In the genomic region with DNA sequence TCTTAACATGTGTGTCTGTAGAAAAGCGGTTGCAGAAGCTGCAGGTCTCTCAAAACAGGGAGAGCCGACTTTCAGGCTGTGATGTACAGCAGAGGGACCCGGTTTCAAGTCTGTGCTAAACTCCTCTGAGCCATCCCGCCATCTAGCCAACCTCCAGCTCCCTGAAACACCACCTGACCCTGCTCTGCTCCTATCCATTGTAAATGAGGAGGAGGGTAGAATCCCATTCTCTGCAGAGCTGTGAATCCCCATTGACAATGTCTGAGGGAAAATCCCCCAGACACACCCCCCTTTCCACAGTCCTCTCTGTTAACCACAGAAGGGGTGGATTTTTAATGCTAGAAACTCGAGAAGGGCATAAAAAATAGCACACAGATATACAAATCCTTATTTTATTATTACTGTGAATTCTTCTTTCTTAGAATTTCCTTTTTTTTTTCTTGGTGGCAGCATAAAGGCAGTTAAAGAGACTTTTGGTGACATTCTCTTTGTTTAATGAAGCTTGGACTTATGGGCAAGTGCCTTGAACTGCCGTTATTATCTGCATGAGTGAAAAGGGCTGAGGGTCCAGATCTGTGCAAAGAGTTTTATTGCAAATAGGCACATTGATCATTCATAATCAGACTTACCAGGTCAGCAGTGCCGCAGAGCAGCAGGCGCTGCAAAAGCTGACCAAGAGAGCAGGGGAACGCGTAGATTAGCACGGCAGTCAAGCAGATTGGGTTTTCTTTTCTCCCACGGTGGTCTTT, we compare ENCODE assay signal across 13 mouse cellular contexts.
DNase-seq lines count a peak whose midpoint lies in the region; ATAC-seq and TF ChIP-seq lines count a peak whose summit lies in the region.
"Had no signal": no experiment of that assay in that cellular context is flagged by ENCODE, and none has a peak within 500 bp of the region (broad histone marks: within the 10 kb centered on the region; RNA-seq: fewer than 3 reads in every experiment).

No protein-coding gene starts in this region.

- H3K27ac ChIP-seq in hindbrain, embryonic 12.5 days, result peak overlapping the region; percentile 31; the same call in 1 of the 2 replicates
- H3K27ac ChIP-seq in midbrain, postnatal 0 days (ENCODE audit: low read depth, low read length), result peak overlapping the region; percentile 57; the same call in 1 of the 2 replicates
- H3K27ac ChIP-seq: heart, embryonic 13.5 days had no signal

- peak; percentile 64 for ATAC-seq in hindbrain, embryonic 12.5 days (ENCODE audit: low FRiP score)
- ATAC-seq in midbrain, postnatal 0 days (ENCODE audit: low FRiP score), result peak; percentile 78
- ATAC-seq: lung, postnatal 0 days had no signal

- no peaks in the 10 kb centered on the region for H3K27me3 ChIP-seq in hindbrain, embryonic 12.5 days
- H3K27me3 ChIP-seq in midbrain, postnatal 0 days (ENCODE audit: insufficient read depth, low read length), result no peaks in the 10 kb centered on the region
- H3K27me3 ChIP-seq: heart, embryonic 13.5 days had no signal

- TF ChIP-seq CTCF in midbrain, postnatal 0 days (IDR thresholded peaks at IDR 0.05), result no peak

- no peaks in the 10 kb centered on the region for H3K4me1 ChIP-seq in hindbrain, embryonic 12.5 days
- H3K4me1 ChIP-seq in midbrain, postnatal 0 days (ENCODE audit: insufficient read depth, low read length), result no peaks in the 10 kb centered on the region
- H3K4me1 ChIP-seq: heart, embryonic 13.5 days had no signal

- DNase-seq in ZHBTc4 (ENCODE audit: low read depth, low spot score), result peak; percentile 41
- DNase-seq in embryo, embryonic 9.5 days (ENCODE audit: extremely low spot score), result peak; percentile 32
- peak; percentile 10 for DNase-seq in midbrain, postnatal 0 days (ENCODE audit: low spot score)
- DNase-seq in urinary bladder, adult 2 months (ENCODE audit: low spot score), result no peak
- no peak for DNase-seq in kidney, postnatal 4 days
- DNase-seq in left cerebral cortex, postnatal 4 days, result no peak
- DNase-seq: kidney, adult 8-10 months; spleen, adult 18-20 months had no signal

- H3K9ac ChIP-seq in hindbrain, embryonic 12.5 days, result 0 out of 2 replicates have a peak overlapping the region, but pooled peaks have one; percentile 23
- peak overlapping the region; percentile 52 for H3K9ac ChIP-seq in midbrain, postnatal 0 days (replicated peaks; ENCODE audit: low read length, poor library complexity, severe bottlenecking)
- H3K9ac ChIP-seq: heart, embryonic 13.5 days had no signal

- no peaks in the 10 kb centered on the region for H3K36me3 ChIP-seq in hindbrain, embryonic 12.5 days
- H3K36me3 ChIP-seq in midbrain, postnatal 0 days (ENCODE audit: insufficient read depth, low read length), result no peaks in the 10 kb centered on the region
- H3K36me3 ChIP-seq: G1E; heart, embryonic 13.5 days had no signal

- peak overlapping the region; percentile 46 for H3K4me2 ChIP-seq in hindbrain, embryonic 12.5 days (replicated peaks)
- H3K4me2 ChIP-seq in midbrain, postnatal 0 days (ENCODE audit: low read depth, low read length, poor library complexity, severe bottlenecking), result peak overlapping the region; percentile 60
- H3K4me2 ChIP-seq: heart, embryonic 13.5 days had no signal

- intact Hi-C loops in left cerebral cortex, postnatal 4 days (cut with DNase I), result no loop called here

- peak overlapping the region; percentile 26 for H3K4me3 ChIP-seq in hindbrain, embryonic 12.5 days
- peak overlapping the region; percentile 36 for H3K4me3 ChIP-seq in midbrain, postnatal 0 days (ENCODE audit: low read depth, low read length)
- H3K4me3 ChIP-seq: heart, embryonic 13.5 days; myocyte had no signal

- no peaks in the 10 kb centered on the region for H3K9me3 ChIP-seq in hindbrain, embryonic 12.5 days (replicated peaks)
- H3K9me3 ChIP-seq in midbrain, postnatal 0 days (ENCODE audit: low read length), result no peaks in the 10 kb centered on the region
- H3K9me3 ChIP-seq: G1E; heart, embryonic 13.5 days had no signal

- WGBS in hindbrain, embryonic 12.5 days, result 45% methylated on average over 12 of the region's 12 CpGs
- 12% methylated on average over 12 of the region's 12 CpGs for WGBS in midbrain, postnatal 0 days

Comparison
In these comparisons a context has a peak if more than half of its experiments do, and no peak if none do; other contexts are left out.
1. DNase-seq: peak in ZHBTc4 (single experiment), embryo, embryonic 9.5 days (single experiment) and midbrain, postnatal 0 days (single experiment); none in urinary bladder, adult 2 months (single experiment), kidney, postnatal 4 days (0 of 2) and left cerebral cortex, postnatal 4 days (single experiment).